Mouse (Mus musculus): ENCODE measurements around the gene Cerk. TPM values are rescaled to one million over a fixed set of nuclear protein-coding genes. Genes with fewer than 3 reads are reported as not detected.

Cerk gene
- polyA plus RNA-seq, 1 experiment from 2014 or later: 4.1 TPM

- Histone ChIP-seq H3K4me2 (no peak overlapping the region), H3K4me3 (replicated peaks) (no peak overlapping the region), H3K4me1 (replicated peaks) (peaks cover 4% of the 10 kb centered on the region; the same call in 1 of the 2 replicates), H3K36me3 (replicated peaks) (no peaks in the 10 kb centered on the region), H3K9me3 (replicated peaks) (no peaks in the 10 kb centered on the region), H3K9ac (no peak overlapping the region), H3K27ac (replicated peaks) (no peak overlapping the region), H3K27me3 (no peaks in the 10 kb centered on the region)
- no peak for ATAC-seq (ENCODE audit: insufficient read depth)
- 59% methylated on average over 3 of the region's 3 CpGs for WGBS (ENCODE audit: insufficient replicate concordance)
Measured at GRCm38 (mm10) chr15:86191933-86192332, 6.0 kb upstream of the Cerk start.

- Histone ChIP-seq H3K27ac (replicated peaks) (no peak overlapping the region), H3K9me3 (replicated peaks) (no peaks in the 10 kb centered on the region), H3K27me3 (peaks cover 2% of the 10 kb centered on the region), H3K4me1 (replicated peaks) (peaks cover 4% of the 10 kb centered on the region; the same call in 1 of the 2 replicates), H3K4me2 (no peak overlapping the region), H3K36me3 (replicated peaks) (no peaks in the 10 kb centered on the region), H3K9ac (no peak overlapping the region), H3K4me3 (replicated peaks) (no peak overlapping the region)
- no peak for ATAC-seq (ENCODE audit: insufficient read depth)
- WGBS (ENCODE audit: insufficient replicate concordance): 23% methylated on average over 1 of the region's 1 CpGs
Measured at GRCm38 (mm10) chr15:86191505-86191904, 5.6 kb upstream of the Cerk start.

DNA sequence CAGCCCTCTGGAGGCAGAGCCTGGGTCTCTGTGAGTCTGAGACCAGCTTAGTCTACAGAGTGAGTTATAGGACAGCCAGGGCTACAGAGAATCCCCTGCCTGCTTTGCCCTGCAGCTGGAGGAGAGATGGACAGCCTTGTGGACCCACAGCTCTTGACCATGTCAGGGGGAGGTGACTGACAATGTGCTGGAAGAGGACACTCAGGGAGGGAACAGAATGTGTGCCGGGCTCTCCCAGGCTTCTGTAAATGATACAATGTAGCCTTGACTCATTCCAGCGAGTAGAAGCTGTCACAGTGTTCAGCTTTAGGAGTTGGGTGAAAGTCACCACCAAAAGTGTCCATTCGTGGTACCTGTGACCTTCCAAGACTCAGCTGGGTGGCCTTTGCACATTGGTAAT lies 4.4 kb upstream of the Cerk start:
- Histone ChIP-seq H3K27me3 (peaks cover 13% of the 10 kb centered on the region), H3K9ac (no peak overlapping the region), H3K4me3 (replicated peaks) (no peak overlapping the region), H3K4me1 (replicated peaks) (peaks cover 4% of the 10 kb centered on the region), H3K36me3 (replicated peaks) (no peaks in the 10 kb centered on the region), H3K4me2 (no peak overlapping the region), H3K27ac (replicated peaks) (no peak overlapping the region), H3K9me3 (replicated peaks) (no peaks in the 10 kb centered on the region)
- 60% methylated on average over 3 of the region's 3 CpGs for WGBS (ENCODE audit: insufficient replicate concordance)
- ATAC-seq (ENCODE audit: insufficient read depth): no peak

- 42% methylated on average over 10 of the region's 10 CpGs for WGBS (ENCODE audit: insufficient replicate concordance)
- peaks cover 28% of the 10 kb centered on the region for H3K27me3 ChIP-seq
- H3K9me3 ChIP-seq (replicated peaks): no peaks in the 10 kb centered on the region
- no peak overlapping the region for H3K27ac ChIP-seq (replicated peaks)
- no peaks in the 10 kb centered on the region for H3K36me3 ChIP-seq (replicated peaks)
- no peak overlapping the region for H3K4me2 ChIP-seq
- H3K4me3 ChIP-seq (replicated peaks): no peak overlapping the region
- peaks cover 12% of the 10 kb centered on the region for H3K4me1 ChIP-seq (replicated peaks)
- H3K9ac ChIP-seq: no peak overlapping the region
- ATAC-seq (ENCODE audit: insufficient read depth): no peak
Measured at GRCm38 (mm10) chr15:86188746-86189470, 3.0 kb upstream of the Cerk start.

- Histone ChIP-seq H3K4me1 (replicated peaks) (peaks cover 12% of the 10 kb centered on the region), H3K9ac (no peak overlapping the region), H3K27ac (replicated peaks) (no peak overlapping the region), H3K36me3 (replicated peaks) (no peaks in the 10 kb centered on the region), H3K4me3 (replicated peaks) (no peak overlapping the region), H3K27me3 (peaks cover 33% of the 10 kb centered on the region), H3K9me3 (replicated peaks) (no peaks in the 10 kb centered on the region), H3K4me2 (no peak overlapping the region)
- ATAC-seq (ENCODE audit: insufficient read depth): no peak
- 53% methylated on average over 5 of the region's 5 CpGs for WGBS (ENCODE audit: insufficient replicate concordance)
Measured at GRCm38 (mm10) chr15:86188186-86188585, 2.2 kb upstream of the Cerk start.

GRCm38 (mm10) chr15:86186686-86187085 lies 745 bp upstream of the Cerk start:
- H3K27me3 ChIP-seq: peaks cover 33% of the 10 kb centered on the region
- WGBS (ENCODE audit: insufficient replicate concordance): 50% methylated on average over 3 of the region's 3 CpGs
- no peaks in the 10 kb centered on the region for H3K36me3 ChIP-seq (replicated peaks)
- H3K4me1 ChIP-seq (replicated peaks): peaks cover 23% of the 10 kb centered on the region
- no peaks in the 10 kb centered on the region for H3K9me3 ChIP-seq (replicated peaks)
- ATAC-seq (ENCODE audit: insufficient read depth): no peak
- H3K4me2 ChIP-seq: peak overlapping the region; percentile 79; the same call in 1 of the 2 replicates
- no peak overlapping the region for H3K4me3 ChIP-seq (replicated peaks)
- no peak overlapping the region for H3K27ac ChIP-seq (replicated peaks)
- H3K9ac ChIP-seq: no peak overlapping the region

GRCm38 (mm10) chr15:86184851-86185688 lies 871 bp downstream of the Cerk start:
- under 1% methylated on average over 70 of the region's 70 CpGs for WGBS (ENCODE audit: insufficient replicate concordance)
- Histone ChIP-seq H3K36me3 (replicated peaks) (no peaks in the 10 kb centered on the region), H3K27me3 (peaks cover 33% of the 10 kb centered on the region), H3K4me2 (peak overlapping the region; percentile 79), H3K27ac (replicated peaks) (peak overlapping the region; percentile 69), H3K9ac (peak overlapping the region; percentile 58), H3K4me1 (replicated peaks) (peaks cover 23% of the 10 kb centered on the region), H3K9me3 (replicated peaks) (no peaks in the 10 kb centered on the region), H3K4me3 (replicated peaks) (peak overlapping the region; percentile 65)
- 0 out of 2 replicates have a peak, but pooled peaks have one; percentile 14 for ATAC-seq (ENCODE audit: insufficient read depth)

DNA sequence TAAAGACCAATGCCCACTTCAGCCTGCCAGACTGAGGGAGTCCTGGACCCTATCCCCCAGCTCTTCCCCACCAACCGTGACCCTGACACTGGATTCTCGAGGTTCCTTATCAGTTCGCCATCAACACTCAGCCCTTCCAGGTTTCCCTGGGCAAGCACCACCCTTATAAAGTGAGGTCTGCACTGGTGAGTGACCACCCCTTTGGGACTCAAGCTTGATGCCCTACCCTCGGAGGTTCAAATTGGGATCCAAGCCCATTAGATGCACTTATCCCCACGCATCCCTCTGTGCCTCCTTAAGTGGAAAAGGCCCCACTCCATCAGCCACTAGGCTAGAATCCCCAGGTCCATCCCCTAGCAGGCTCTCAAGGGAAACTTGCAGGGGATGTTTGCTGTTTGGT lies 1.9 kb downstream of the Cerk start:
- Histone ChIP-seq H3K4me3 (replicated peaks) (peak overlapping the region; percentile 65; the same call in 1 of the 2 replicates), H3K27me3 (peaks cover 33% of the 10 kb centered on the region), H3K27ac (replicated peaks) (no peak overlapping the region), H3K9ac (no peak overlapping the region), H3K36me3 (replicated peaks) (no peaks in the 10 kb centered on the region), H3K9me3 (replicated peaks) (no peaks in the 10 kb centered on the region), H3K4me2 (peak overlapping the region; percentile 79), H3K4me1 (replicated peaks) (peaks cover 27% of the 10 kb centered on the region)
- no peak for ATAC-seq (ENCODE audit: insufficient read depth)
- 43% methylated on average over 5 of the region's 5 CpGs for WGBS (ENCODE audit: insufficient replicate concordance)

GRCm38 (mm10) chr15:86183484-86183883 lies 2.5 kb downstream of the Cerk start:
- peaks cover 23% of the 10 kb centered on the region for H3K4me1 ChIP-seq (replicated peaks)
- no peak overlapping the region for H3K4me2 ChIP-seq
- 73% methylated on average over 8 of the region's 8 CpGs for WGBS (ENCODE audit: insufficient replicate concordance)
- H3K27ac ChIP-seq (replicated peaks): no peak overlapping the region
- H3K36me3 ChIP-seq (replicated peaks): no peaks in the 10 kb centered on the region
- H3K4me3 ChIP-seq (replicated peaks): no peak overlapping the region
- H3K9ac ChIP-seq: no peak overlapping the region
- ATAC-seq (ENCODE audit: insufficient read depth): no peak
- peaks cover 33% of the 10 kb centered on the region for H3K27me3 ChIP-seq
- H3K9me3 ChIP-seq (replicated peaks): no peaks in the 10 kb centered on the region

DNA sequence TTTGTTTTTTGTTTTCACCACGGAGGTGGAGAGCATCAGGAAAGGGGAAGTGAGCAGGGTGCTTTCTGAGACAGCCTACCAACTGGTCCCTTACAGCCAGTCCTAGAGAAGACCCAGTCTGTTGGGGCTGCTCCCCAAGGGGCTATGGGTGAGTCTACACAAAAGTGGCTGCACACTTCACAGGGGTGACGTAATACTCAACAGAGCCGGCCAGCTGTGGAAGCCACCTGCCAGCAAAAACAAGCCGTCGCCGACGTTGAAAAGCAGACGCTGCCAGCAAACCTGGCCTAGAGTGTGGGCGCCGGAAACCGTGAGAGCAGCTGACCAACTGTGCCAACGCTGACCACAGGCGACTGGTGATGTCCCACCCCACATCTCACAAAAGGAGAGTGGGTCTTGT lies 3.3 kb downstream of the Cerk start:
- Histone ChIP-seq H3K9me3 (replicated peaks) (no peaks in the 10 kb centered on the region), H3K4me2 (no peak overlapping the region), H3K9ac (no peak overlapping the region), H3K4me1 (replicated peaks) (peaks cover 23% of the 10 kb centered on the region), H3K27ac (replicated peaks) (0 out of 2 replicates have a peak overlapping the region, but pooled peaks have one; percentile 25), H3K4me3 (replicated peaks) (no peak overlapping the region), H3K27me3 (peaks cover 33% of the 10 kb centered on the region), H3K36me3 (replicated peaks) (no peaks in the 10 kb centered on the region)
- no peak for ATAC-seq (ENCODE audit: insufficient read depth)
- whole genome bisulfite sequencing (ENCODE audit: insufficient replicate concordance): 19% methylated on average over 13 of the region's 13 CpGs

- Histone ChIP-seq H3K9ac (no peak overlapping the region), H3K27ac (replicated peaks) (peak overlapping the region; percentile 55), H3K4me2 (peak overlapping the region; percentile 35; the same call in 1 of the 2 replicates), H3K27me3 (peaks cover 33% of the 10 kb centered on the region), H3K9me3 (replicated peaks) (no peaks in the 10 kb centered on the region), H3K4me3 (replicated peaks) (no peak overlapping the region; the same call in 1 of the 2 replicates), H3K36me3 (replicated peaks) (no peaks in the 10 kb centered on the region), H3K4me1 (replicated peaks) (peaks cover 23% of the 10 kb centered on the region)
- 17% methylated on average over 11 of the region's 11 CpGs for WGBS (ENCODE audit: insufficient replicate concordance)
- ATAC-seq (ENCODE audit: insufficient read depth): no peak
Measured at GRCm38 (mm10) chr15:86181941-86182439, 4.0 kb downstream of the Cerk start.
